Mouse (Mus musculus): Measurements from ENCODE around the gene Fnbp1.

GRCm38 (mm10) chr2:31096119-31096518 lies 45.7 kb downstream of the Fnbp1 start:
- TF ChIP-seq CTCF (conservative IDR thresholded peaks at IDR 0.05; ENCODE audit: insufficient read depth, insufficient read length, low read depth, low read length) (no peak), POLR2A (IDR thresholded peaks at IDR 0.05; ENCODE audit: low read depth, low read length) (no peak)
